Mouse (Mus musculus): ENCODE data around the gene Usp7. TPM values are rescaled to one million over a fixed set of nuclear protein-coding genes. Genes with fewer than 3 reads are reported as not detected.

The Usp7 gene
- polyA plus RNA-seq, 1 experiment from 2014 or later: 15.7 TPM

GRCm38 (mm10) chr16:8716300-8716699 is 75.8 kb downstream of the Usp7 start:
- Histone ChIP-seq H3K4me1 (replicated peaks; ENCODE audit: control insufficient read depth, insufficient read depth) (no peaks in the 10 kb centered on the region; the same call in none of the 2 replicates), H3K4me3 (ENCODE audit: low read depth, low read length) (no peak overlapping the region), H3K36me3 (ENCODE audit: control insufficient read depth, insufficient read depth, low read length) (peaks cover 9% of the 10 kb centered on the region; the same call in 1 of the 2 replicates), H3K4me2 (replicated peaks; ENCODE audit: low read depth) (no peak overlapping the region), H3K9me3 (ENCODE audit: control insufficient read depth, low read length) (no peaks in the 10 kb centered on the region), H3K9ac (ENCODE audit: low read length) (no peak overlapping the region), H3K27ac (replicated peaks) (no peak overlapping the region), H3K27me3 (ENCODE audit: control insufficient read depth, insufficient read depth, low read length) (no peaks in the 10 kb centered on the region)
- ATAC-seq (ENCODE audit: low FRiP score, low TSS enrichment): no peak
- TF ChIP-seq EP300 (optimal IDR thresholded peaks at IDR 0.05) (no peak), CTCF (IDR thresholded peaks at IDR 0.05; ENCODE audit: low read depth) (no peak)
- WGBS: 40% methylated on average over 6 of the region's 6 CpGs
- no peak for DNase-seq (ENCODE audit: low spot score)

- no peak for DNase-seq (ENCODE audit: low spot score)
Measured at GRCm38 (mm10) chr16:8715513-8716080, 76.5 kb downstream of the Usp7 start.

GRCm38 (mm10) chr16:8714851-8715250 is 77.3 kb downstream of the Usp7 start:
- 84% methylated on average over 5 of the region's 5 CpGs for WGBS
- no peak overlapping the region for H3K4me2 ChIP-seq (replicated peaks; ENCODE audit: low read depth)
- no peak overlapping the region for H3K4me3 ChIP-seq (ENCODE audit: low read depth, low read length)
- TF ChIP-seq CTCF (IDR thresholded peaks at IDR 0.05; ENCODE audit: low read depth) (no peak), EP300 (optimal IDR thresholded peaks at IDR 0.05) (no peak)
- H3K27me3 ChIP-seq (ENCODE audit: control insufficient read depth, insufficient read depth, low read length): no peaks in the 10 kb centered on the region
- no peaks in the 10 kb centered on the region for H3K9me3 ChIP-seq (ENCODE audit: control insufficient read depth, low read length)
- no peak overlapping the region for H3K9ac ChIP-seq (ENCODE audit: low read length)
- no peak overlapping the region for H3K27ac ChIP-seq (replicated peaks)
- no peak for DNase-seq (ENCODE audit: low spot score)
- peaks cover 13% of the 10 kb centered on the region; the same call in 1 of the 2 replicates for H3K36me3 ChIP-seq (ENCODE audit: control insufficient read depth, insufficient read depth, low read length)
- ATAC-seq (ENCODE audit: low FRiP score, low TSS enrichment): no peak
- no peaks in the 10 kb centered on the region; the same call in 1 of the 2 replicates for H3K4me1 ChIP-seq (replicated peaks; ENCODE audit: control insufficient read depth, insufficient read depth)

More at GRCm38 (mm10) chr16:8715513-8716080, 76.5 kb downstream of the Usp7 start:
- Histone ChIP-seq H3K9me3 (ENCODE audit: control insufficient read depth, low read length) (no peaks in the 10 kb centered on the region), H3K4me3 (ENCODE audit: low read depth, low read length) (no peak overlapping the region), H3K27me3 (ENCODE audit: control insufficient read depth, insufficient read depth, low read length) (no peaks in the 10 kb centered on the region), H3K9ac (ENCODE audit: low read length) (no peak overlapping the region), H3K4me2 (replicated peaks; ENCODE audit: low read depth) (no peak overlapping the region), H3K36me3 (ENCODE audit: control insufficient read depth, insufficient read depth, low read length) (peaks cover 9% of the 10 kb centered on the region; the same call in 1 of the 2 replicates), H3K27ac (replicated peaks) (no peak overlapping the region), H3K4me1 (replicated peaks; ENCODE audit: control insufficient read depth, insufficient read depth) (no peaks in the 10 kb centered on the region; the same call in none of the 2 replicates)
- TF ChIP-seq EP300 (optimal IDR thresholded peaks at IDR 0.05) (no peak), CTCF (IDR thresholded peaks at IDR 0.05; ENCODE audit: low read depth) (no peak)
- 59% methylated on average over 10 of the region's 10 CpGs for WGBS
- no peak; the same call in 1 of the 2 replicates for ATAC-seq (ENCODE audit: low FRiP score, low TSS enrichment)

- ATAC-seq (ENCODE audit: low FRiP score, low TSS enrichment): no peak
- Histone ChIP-seq H3K4me1 (replicated peaks; ENCODE audit: control insufficient read depth, insufficient read depth) (no peaks in the 10 kb centered on the region; the same call in 1 of the 2 replicates), H3K9ac (ENCODE audit: low read length) (no peak overlapping the region), H3K27ac (replicated peaks) (no peak overlapping the region), H3K36me3 (ENCODE audit: control insufficient read depth, insufficient read depth, low read length) (peaks cover 28% of the 10 kb centered on the region), H3K9me3 (ENCODE audit: control insufficient read depth, low read length) (no peaks in the 10 kb centered on the region), H3K27me3 (ENCODE audit: control insufficient read depth, insufficient read depth, low read length) (no peaks in the 10 kb centered on the region), H3K4me2 (replicated peaks; ENCODE audit: low read depth) (no peak overlapping the region), H3K4me3 (ENCODE audit: low read depth, low read length) (no peak overlapping the region)
- no peak for DNase-seq (ENCODE audit: low spot score)
- 67% methylated on average over 9 of the region's 9 CpGs for whole genome bisulfite sequencing
- TF ChIP-seq CTCF (IDR thresholded peaks at IDR 0.05; ENCODE audit: low read depth) (no peak), EP300 (optimal IDR thresholded peaks at IDR 0.05) (no peak)
Measured at GRCm38 (mm10) chr16:8711998-8712397, 80.1 kb downstream of the Usp7 start.

GRCm38 (mm10) chr16:8700586-8700985 is 91.5 kb downstream of the Usp7 start:
- Histone ChIP-seq H3K36me3 (ENCODE audit: control insufficient read depth, insufficient read depth, low read length) (peaks cover 53% of the 10 kb centered on the region), H3K9ac (ENCODE audit: low read length) (no peak overlapping the region), H3K27me3 (ENCODE audit: control insufficient read depth, insufficient read depth, low read length) (no peaks in the 10 kb centered on the region), H3K4me3 (ENCODE audit: low read depth, low read length) (no peak overlapping the region), H3K27ac (replicated peaks) (no peak overlapping the region), H3K9me3 (ENCODE audit: control insufficient read depth, low read length) (no peaks in the 10 kb centered on the region), H3K4me1 (replicated peaks; ENCODE audit: control insufficient read depth, insufficient read depth) (no peaks in the 10 kb centered on the region), H3K4me2 (replicated peaks; ENCODE audit: low read depth) (no peak overlapping the region)
- TF ChIP-seq CTCF (IDR thresholded peaks at IDR 0.05; ENCODE audit: low read depth) (no peak), EP300 (optimal IDR thresholded peaks at IDR 0.05) (no peak)
- ATAC-seq (ENCODE audit: low FRiP score, low TSS enrichment) (no peak), DNase-seq (ENCODE audit: low spot score) (no peak)
- WGBS: 80% methylated on average over 3 of the region's 3 CpGs

GRCm38 (mm10) chr16:8699556-8699955 is 92.6 kb downstream of the Usp7 start:
- Histone ChIP-seq H3K4me2 (replicated peaks; ENCODE audit: low read depth) (no peak overlapping the region), H3K9ac (ENCODE audit: low read length) (no peak overlapping the region), H3K4me1 (replicated peaks; ENCODE audit: control insufficient read depth, insufficient read depth) (no peaks in the 10 kb centered on the region), H3K36me3 (ENCODE audit: control insufficient read depth, insufficient read depth, low read length) (peaks cover 58% of the 10 kb centered on the region), H3K27ac (replicated peaks) (no peak overlapping the region), H3K9me3 (ENCODE audit: control insufficient read depth, low read length) (no peaks in the 10 kb centered on the region), H3K4me3 (ENCODE audit: low read depth, low read length) (no peak overlapping the region), H3K27me3 (ENCODE audit: control insufficient read depth, insufficient read depth, low read length) (no peaks in the 10 kb centered on the region)
- 90% methylated on average over 8 of the region's 8 CpGs for WGBS
- DNase-seq (ENCODE audit: low spot score) (no peak), ATAC-seq (ENCODE audit: low FRiP score, low TSS enrichment) (no peak)
- TF ChIP-seq CTCF (IDR thresholded peaks at IDR 0.05; ENCODE audit: low read depth) (no peak), EP300 (optimal IDR thresholded peaks at IDR 0.05) (no peak)
